Mouse (Mus musculus) heart, embryonic 10.5 days (tissue): ENCODE results near the gene Pih1d1. TPM values are rescaled to one million over a fixed set of nuclear protein-coding genes. Genes with fewer than 3 reads are reported as not detected.
A peak's percentile ranks its signal among the peaks of the same experiment; 100 is the strongest.

Experiments
- DNase-seq: peaks from one replicate; pipeline ENCODE4 v3.0.0-alpha.2; 2017; ENCODE audit warnings: low spot score
- H3K27ac ChIP-seq: fragments of 300-500 bp; sonication (generic); 2 replicates; pipeline ENCODE4 v1.5.1; 2016; ENCODE audit warnings: mild to moderate bottlenecking
- H3K27me3 ChIP-seq: fragments of 300-500 bp; sonication (generic); 2 replicates; pipeline ENCODE4 v1.6.1; 2016; ENCODE audit warnings: mild to moderate bottlenecking; ENCODE audit not compliant: poor library complexity, insufficient read depth, severe bottlenecking
- H3K36me3 ChIP-seq: fragments of 300-500 bp; sonication (generic); 2 replicates; pipeline ENCODE4 v1.6.1; 2016; ENCODE audit warnings: mild to moderate bottlenecking, moderate library complexity
- H3K4me1 ChIP-seq: fragments of 300-500 bp; sonication (generic); 2 replicates; pipeline ENCODE4 v1.6.1; 2016; ENCODE audit warnings: mild to moderate bottlenecking
- H3K4me3 ChIP-seq: fragments of 300-500 bp; sonication (generic); 2 replicates; pipeline ENCODE4 v1.5.1; 2016; ENCODE audit warnings: mild to moderate bottlenecking, moderate library complexity
- H3K9me3 ChIP-seq: fragments of 300-500 bp; sonication (generic); 2 replicates; pipeline ENCODE4 v1.6.1; 2016; ENCODE audit warnings: mild to moderate bottlenecking, moderate library complexity
- WGBS: fragments of 180-500 bp; shearing (Covaris S2); methylation state at CpG from one replicate; pipeline ENCODE4 v1.1.7; 2016; 5-methylcytosine and 5-hydroxymethylcytosine counted together
- polyA plus RNA-seq: library from polyadenylated mRNA; unstranded; fragments of >200 nt; fragmentation: Nextera tagmentation; extraction: Ambion mirVana; gene quantifications from 2 replicates; pipeline ENCODE4 v1.2.1, GENCODE M21; 2016

Gene Pih1d1
- polyA plus RNA-seq, 1 experiment from 2014 or later, result 102 TPM

GRCm38 (mm10) chr7:45129318-45129717, 24.8 kb upstream of the Pih1d1 start:
- Histone ChIP-seq H3K9me3 (no peaks in the 10 kb centered on the region), H3K36me3 (peaks cover 29% of the 10 kb centered on the region), H3K4me1 (peaks cover 47% of the 10 kb centered on the region), H3K4me3 (peak overlapping the region; percentile 97), H3K27me3 (peaks cover 7% of the 10 kb centered on the region; the same call in 1 of the 2 replicates), H3K27ac (peak overlapping the region; percentile 97)
- DNase-seq, result peak; percentile 83
- WGBS, result 1% methylated on average over 17 of the region's 17 CpGs

DNA sequence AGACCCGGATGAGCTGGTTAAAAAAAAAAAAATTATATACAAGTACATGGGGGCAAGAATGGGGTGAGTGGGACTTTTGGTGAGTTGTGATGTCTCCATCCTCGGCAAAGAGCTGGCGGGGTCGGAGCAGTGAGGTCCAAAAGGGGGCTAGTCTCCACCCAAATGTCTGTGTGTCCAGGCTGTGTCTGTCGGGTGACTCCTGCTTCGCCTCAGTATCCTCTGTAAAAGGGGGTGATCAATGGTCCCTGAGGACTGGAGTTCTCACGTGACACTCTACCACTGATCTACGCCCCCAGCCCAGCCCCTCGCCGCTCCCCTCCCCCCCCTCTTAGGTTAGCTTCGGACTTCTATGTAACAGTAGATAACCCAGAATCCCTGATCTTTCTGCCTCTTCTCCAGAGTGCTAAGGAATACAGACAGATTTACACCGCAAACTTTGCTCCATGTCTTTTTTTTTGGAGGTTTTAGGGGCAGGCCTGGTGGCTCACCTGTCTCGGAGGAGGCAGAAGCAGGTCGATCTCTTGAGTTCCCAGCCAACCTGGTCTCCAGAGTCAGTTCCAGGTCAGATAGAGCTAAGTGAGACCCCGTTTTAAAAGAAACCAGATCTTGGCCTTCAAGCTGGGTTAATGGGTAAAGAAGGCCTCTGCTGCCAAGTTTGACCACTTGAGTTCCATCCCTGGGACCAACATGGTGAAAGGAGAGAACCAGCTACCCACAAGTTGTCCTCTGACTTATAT, 24.2 kb upstream of the Pih1d1 start:
- DNase-seq, result no peak
- peaks cover 53% of the 10 kb centered on the region for H3K4me1 ChIP-seq
- no peaks in the 10 kb centered on the region for H3K9me3 ChIP-seq
- peak overlapping the region; percentile 97 for H3K27ac ChIP-seq
- 47% methylated on average over 15 of the region's 15 CpGs for WGBS
- H3K36me3 ChIP-seq, result peaks cover 27% of the 10 kb centered on the region
- peaks cover 13% of the 10 kb centered on the region for H3K27me3 ChIP-seq
- H3K4me3 ChIP-seq, result peak overlapping the region; percentile 97

GRCm38 (mm10) chr7:45131850-45132249, 22.3 kb upstream of the Pih1d1 start:
- no peak for DNase-seq
- H3K27ac ChIP-seq, result peak overlapping the region; percentile 65
- H3K4me3 ChIP-seq, result no peak overlapping the region
- H3K36me3 ChIP-seq, result peaks cover 8% of the 10 kb centered on the region
- H3K9me3 ChIP-seq, result no peaks in the 10 kb centered on the region
- peaks cover 24% of the 10 kb centered on the region for H3K27me3 ChIP-seq
- WGBS, result 62% methylated on average over 11 of the region's 11 CpGs
- H3K4me1 ChIP-seq, result peaks cover 45% of the 10 kb centered on the region

- no peak for DNase-seq
- Histone ChIP-seq H3K9me3 (no peaks in the 10 kb centered on the region), H3K4me1 (peaks cover 38% of the 10 kb centered on the region), H3K27me3 (peaks cover 30% of the 10 kb centered on the region), H3K36me3 (no peaks in the 10 kb centered on the region), H3K27ac (no peak overlapping the region), H3K4me3 (no peak overlapping the region)
- 75% methylated on average over 8 of the region's 8 CpGs for WGBS
Measured at GRCm38 (mm10) chr7:45133446-45134159, 20.5 kb upstream of the Pih1d1 start.

DNA sequence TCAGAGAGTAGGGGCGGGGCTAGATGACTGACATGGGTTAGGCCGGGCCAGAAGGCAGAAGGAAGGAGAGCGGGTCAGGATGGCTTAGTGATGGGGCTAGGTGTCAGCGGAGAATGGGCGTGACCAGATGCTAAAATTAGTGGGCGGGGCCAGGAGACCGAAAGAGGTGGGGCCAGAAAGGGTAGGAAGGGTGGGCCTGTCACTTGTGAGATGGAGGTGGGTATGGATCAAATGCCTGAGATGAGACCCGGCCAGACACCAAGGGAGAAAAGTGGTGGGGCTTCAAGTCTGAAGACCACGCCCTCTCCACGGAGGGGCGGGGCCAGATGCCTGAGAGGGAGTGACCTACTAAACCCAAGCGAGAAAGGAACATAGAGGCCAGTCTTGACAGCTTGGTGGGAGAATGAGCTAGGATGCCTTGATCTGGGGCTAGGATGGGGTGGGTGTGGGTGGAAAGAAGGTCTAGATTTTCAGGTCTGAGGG, 19.5 kb upstream of the Pih1d1 start:
- peak; percentile 88 for DNase-seq
- 0 out of 2 replicates have a peak overlapping the region, but pooled peaks have one; percentile 78 for H3K4me3 ChIP-seq
- peaks cover 30% of the 10 kb centered on the region for H3K27me3 ChIP-seq
- H3K9me3 ChIP-seq, result no peaks in the 10 kb centered on the region
- no peaks in the 10 kb centered on the region for H3K36me3 ChIP-seq
- H3K4me1 ChIP-seq, result peaks cover 36% of the 10 kb centered on the region
- peak overlapping the region; percentile 87; the same call in 1 of the 2 replicates for H3K27ac ChIP-seq
- 6% methylated on average over 12 of the region's 12 CpGs for WGBS

DNA sequence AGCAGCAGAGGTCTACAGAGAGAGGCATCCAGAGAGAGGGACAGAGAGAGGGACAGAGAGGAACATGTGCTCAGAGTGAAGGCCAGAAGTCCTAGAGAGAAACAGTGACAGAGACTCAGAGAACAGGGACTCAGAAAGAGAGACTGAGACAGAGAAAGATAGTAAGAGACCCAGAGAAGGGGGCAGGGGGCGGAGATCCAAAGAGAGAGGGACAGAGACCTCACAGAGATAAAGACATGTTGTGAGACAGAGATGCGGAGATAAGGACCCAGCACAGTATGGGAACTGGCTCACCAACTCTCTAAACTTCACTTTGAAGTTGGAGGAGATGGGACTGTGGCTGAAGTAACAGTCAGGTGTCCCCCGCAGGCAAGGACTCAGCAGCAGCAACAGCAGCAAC, 18.7 kb upstream of the Pih1d1 start:
- H3K27ac ChIP-seq, result peak overlapping the region; percentile 87; the same call in 1 of the 2 replicates
- H3K4me1 ChIP-seq, result peaks cover 39% of the 10 kb centered on the region
- 55% methylated on average over 3 of the region's 3 CpGs for WGBS
- H3K4me3 ChIP-seq, result peak overlapping the region; percentile 78
- H3K9me3 ChIP-seq, result no peaks in the 10 kb centered on the region
- DNase-seq, result no peak
- H3K36me3 ChIP-seq, result no peaks in the 10 kb centered on the region
- H3K27me3 ChIP-seq, result peaks cover 30% of the 10 kb centered on the region

DNA sequence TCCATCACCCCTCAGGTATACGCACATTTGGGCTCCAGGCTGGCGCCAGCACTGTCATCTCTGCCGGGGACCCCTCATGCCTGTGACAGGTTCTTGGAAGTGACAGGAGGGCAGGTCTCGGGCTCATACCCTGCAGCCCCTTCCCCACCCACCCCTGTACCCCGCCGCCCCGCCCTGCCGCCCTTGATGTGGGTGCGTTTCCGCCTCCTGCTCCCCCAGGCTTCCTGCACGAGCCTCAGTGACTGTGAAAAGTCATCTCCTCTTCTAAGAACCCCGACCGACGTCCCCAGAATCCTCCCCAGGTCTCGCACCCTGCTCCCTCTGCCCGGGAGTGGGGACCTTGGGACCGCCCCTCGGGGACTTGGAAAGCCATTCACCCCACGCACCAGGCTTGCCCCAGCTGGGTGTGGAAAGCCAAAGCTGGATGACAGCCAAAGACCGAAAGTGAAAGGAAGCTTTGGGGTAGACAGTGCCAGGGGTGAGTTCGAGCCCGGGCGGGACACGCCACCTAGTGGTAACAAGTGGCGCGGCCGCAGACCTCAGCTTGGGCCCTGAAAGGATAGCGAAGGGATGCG, 18.0 kb upstream of the Pih1d1 start, which contains the start of the genes Gm45713 and Flt3l:
TSS of gene Gm45713 (minus strand) at position 239 of the 575 bp plus-strand sequence.
TSS of gene Flt3l (minus strand) at position 440 of the 575 bp plus-strand sequence.
- H3K27ac ChIP-seq, result peak within 1 kb of the TSS; percentile 87
- H3K27me3 ChIP-seq, result peaks cover 30% of the 10 kb centered on the region
- no peaks in the 10 kb centered on the region for H3K36me3 ChIP-seq
- peaks cover 39% of the 10 kb centered on the region for H3K4me1 ChIP-seq
- peak; percentile 94 for DNase-seq
- H3K9me3 ChIP-seq, result no peaks in the 10 kb centered on the region
- peak within 1 kb of the TSS; percentile 78 for H3K4me3 ChIP-seq
- 4% methylated on average over 29 of the region's 29 CpGs for WGBS

DNA sequence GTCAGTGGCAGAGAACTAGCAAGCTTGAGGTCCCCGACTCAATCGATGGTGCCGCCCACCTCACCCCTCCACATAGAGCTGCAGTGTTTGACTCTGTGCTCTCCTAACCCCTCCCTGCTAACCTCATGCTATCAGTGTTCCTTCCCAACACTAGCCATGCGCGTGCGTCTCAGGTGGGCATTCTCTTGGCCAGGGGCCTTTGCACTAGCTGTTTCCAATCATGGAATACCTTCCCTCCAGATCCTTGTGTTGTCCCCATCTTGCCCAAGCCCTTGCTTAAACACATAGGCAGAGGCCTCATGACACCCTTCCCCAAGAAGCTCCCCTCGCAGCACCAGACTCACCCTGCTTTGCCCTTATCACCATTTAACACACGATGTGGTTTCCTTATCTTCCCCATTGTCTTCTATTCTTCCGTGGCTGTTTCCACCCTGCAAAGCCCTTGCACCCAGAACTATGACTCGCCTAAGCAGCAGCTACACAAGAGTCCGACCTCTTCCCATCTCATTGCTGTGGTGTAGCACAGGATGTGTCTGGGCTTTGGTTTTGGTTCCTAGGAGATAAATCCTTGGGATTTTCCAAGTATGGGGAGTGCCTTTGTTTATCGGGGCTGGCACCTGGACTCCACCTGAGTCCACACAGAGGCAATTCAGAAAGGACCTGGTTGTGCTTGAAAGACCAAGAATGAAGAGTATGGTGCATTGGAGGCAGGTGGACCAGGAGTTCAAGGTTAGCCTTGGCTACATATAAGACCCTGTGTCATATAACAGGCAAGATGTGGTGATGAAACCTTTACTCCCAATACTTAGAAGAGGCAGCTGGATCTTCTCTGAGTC, 16.7 kb upstream of the Pih1d1 start:
- Histone ChIP-seq H3K4me3 (0 out of 2 replicates have a peak overlapping the region, but pooled peaks have one; percentile 16), H3K9me3 (no peaks in the 10 kb centered on the region), H3K36me3 (peaks cover 11% of the 10 kb centered on the region), H3K4me1 (peaks cover 31% of the 10 kb centered on the region), H3K27ac (peak overlapping the region; percentile 42), H3K27me3 (peaks cover 24% of the 10 kb centered on the region)
- WGBS, result 58% methylated on average over 12 of the region's 12 CpGs
- peak; percentile 91 for DNase-seq

DNA sequence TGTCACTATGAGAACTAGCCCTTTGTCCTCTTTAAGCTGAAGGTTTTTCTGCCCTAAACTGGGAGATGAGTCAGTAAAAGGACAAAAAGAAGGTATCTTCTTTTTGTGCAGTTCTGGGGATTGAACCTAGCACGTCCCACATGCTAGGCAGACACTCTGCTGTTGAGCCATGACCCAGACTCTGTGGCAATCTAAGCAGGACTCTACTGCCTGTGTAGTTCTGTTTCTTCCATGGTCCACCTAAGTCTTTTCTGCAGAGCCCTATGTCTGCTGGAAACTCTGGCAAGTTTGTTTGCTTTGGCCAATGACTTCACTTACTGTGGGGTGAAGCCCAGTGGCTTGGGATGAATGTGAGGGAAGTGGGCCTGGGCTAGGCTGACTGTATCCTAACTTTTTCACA, 15.7 kb upstream of the Pih1d1 start:
- peak overlapping the region; percentile 42 for H3K27ac ChIP-seq
- peaks cover 20% of the 10 kb centered on the region for H3K36me3 ChIP-seq
- H3K4me1 ChIP-seq, result peaks cover 31% of the 10 kb centered on the region
- DNase-seq, result no peak
- H3K4me3 ChIP-seq, result no peak overlapping the region
- H3K9me3 ChIP-seq, result no peaks in the 10 kb centered on the region
- 87% methylated on average over 1 of the region's 1 CpGs for WGBS
- H3K27me3 ChIP-seq, result peaks cover 24% of the 10 kb centered on the region

DNA sequence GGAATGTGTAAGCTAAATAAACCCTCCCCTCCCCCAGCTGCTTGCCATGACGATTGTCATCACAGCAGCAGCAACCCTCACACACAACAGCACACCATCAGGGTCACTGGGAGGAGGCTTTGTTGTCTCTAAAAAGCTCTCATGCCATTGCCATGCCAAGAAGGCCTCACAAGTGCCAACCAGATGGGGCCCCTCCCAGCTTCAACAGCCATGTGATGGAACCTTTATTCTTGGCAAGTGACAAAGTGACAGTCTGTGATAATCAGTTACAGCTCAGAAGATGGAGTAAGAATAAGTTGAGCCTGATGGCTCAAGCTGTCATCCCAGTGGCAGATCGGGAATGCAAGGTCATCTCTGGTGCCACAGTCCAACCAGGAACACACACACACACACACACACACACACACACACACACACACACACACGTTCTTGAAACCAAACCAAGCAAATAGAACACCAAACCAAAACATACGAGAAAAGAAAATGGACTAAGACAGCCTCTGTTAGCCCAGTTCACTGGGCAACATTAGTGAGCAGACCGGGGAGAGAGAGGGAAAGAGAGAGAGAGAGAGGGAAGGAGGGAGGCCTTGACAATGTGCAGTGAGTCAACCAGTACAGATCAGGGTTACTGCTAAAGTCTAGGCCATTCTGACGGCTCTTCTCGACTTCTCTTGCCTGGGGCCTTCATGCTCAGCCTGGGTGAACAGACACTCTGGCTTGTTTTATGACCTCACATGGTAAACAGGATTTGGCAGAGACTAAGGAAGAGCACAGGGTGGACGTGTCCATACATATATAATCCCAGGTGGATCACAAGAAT, 14.0 kb upstream of the Pih1d1 start:
- Histone ChIP-seq H3K4me3 (no peak overlapping the region), H3K36me3 (peaks cover 36% of the 10 kb centered on the region), H3K27ac (no peak overlapping the region), H3K9me3 (no peaks in the 10 kb centered on the region), H3K4me1 (peaks cover 17% of the 10 kb centered on the region), H3K27me3 (peaks cover 15% of the 10 kb centered on the region)
- DNase-seq, result no peak
- 77% methylated on average over 8 of the region's 8 CpGs for WGBS

- WGBS, result 89% methylated on average over 3 of the region's 3 CpGs
- Histone ChIP-seq H3K4me3 (no peak overlapping the region), H3K4me1 (0 out of 2 replicates have a peak, but pooled peaks cover 9% of the 10 kb centered on the region), H3K27me3 (peaks cover 5% of the 10 kb centered on the region; the same call in 1 of the 2 replicates), H3K27ac (no peak overlapping the region), H3K9me3 (no peaks in the 10 kb centered on the region), H3K36me3 (peaks cover 48% of the 10 kb centered on the region)
- DNase-seq, result no peak
Measured at GRCm38 (mm10) chr7:45141319-45141718, 12.8 kb upstream of the Pih1d1 start.
